Mouse (Mus musculus) E14TG2a.4 (cell line): ENCODE measurements around the gene Abce1.

Experiments used
- CTCF ChIP-seq: conservative IDR thresholded peaks from 2 replicates; pipeline ENCODE4 v1.5.1; 2014; ENCODE audit warnings: low read length
- NANOG ChIP-seq: IDR thresholded peaks from 2 replicates; pipeline ENCODE4 v1.6.1; 2014; ENCODE audit warnings: borderline replicate concordance, low read length, mixed read lengths
- POU5F1 ChIP-seq: IDR thresholded peaks from 2 replicates; pipeline ENCODE4 v1.6.1; 2014; ENCODE audit warnings: low read length, borderline replicate concordance

- TF ChIP-seq CTCF (no peak), NANOG (no peak), POU5F1 (no peak)
Measured at GRCm38 (mm10) chr8:79636151-79636550, 75.4 kb downstream of the Abce1 start.
